Mouse (Mus musculus) intestine, embryonic 16.5 days (tissue): ENCODE results near the gene Ubald1. TPM values are rescaled to one million over a fixed set of nuclear protein-coding genes. Genes with fewer than 3 reads are reported as not detected.

Experiments
- ATAC-seq: fragments of 200-750 bp; cut with Nextera tagmentation; 2 replicates; pipeline ENCODE4 v1.8.0; 2017; ENCODE audit warnings: moderate TSS enrichment, moderate library complexity
- H3K27ac ChIP-seq: fragments of 300-500 bp; sonication (generic); 2 replicates; pipeline ENCODE4 v1.5.1; 2014; ENCODE audit warnings: mild to moderate bottlenecking, low read length
- H3K27me3 ChIP-seq: fragments of 300-500 bp; sonication (generic); replicated peaks from 2 replicates; pipeline ENCODE4 v1.6.1; 2014; ENCODE audit warnings: low read length, control low read depth, mixed read lengths; ENCODE audit not compliant: control insufficient read depth, insufficient read depth
- H3K36me3 ChIP-seq: fragments of 300-500 bp; sonication (generic); 2 replicates; pipeline ENCODE4 v1.6.1; 2014; ENCODE audit warnings: low read length, control low read depth; ENCODE audit not compliant: control insufficient read depth, insufficient read depth
- H3K4me1 ChIP-seq: fragments of 300-500 bp; sonication (generic); 2 replicates; pipeline ENCODE4 v1.6.1; 2014; ENCODE audit warnings: low read length, control low read depth, mixed read lengths; ENCODE audit not compliant: control insufficient read depth, insufficient read depth
- H3K4me2 ChIP-seq: fragments of 300-500 bp; sonication (generic); 2 replicates; pipeline ENCODE4 v1.6.1; 2014; ENCODE audit warnings: low read depth, low read length, control low read depth
- H3K4me3 ChIP-seq: fragments of 300-500 bp; sonication (generic); 2 replicates; pipeline ENCODE4 v1.5.1; 2014; ENCODE audit warnings: mild to moderate bottlenecking, low read length
- H3K9ac ChIP-seq: fragments of 300-500 bp; sonication (generic); 2 replicates; pipeline ENCODE4 v1.6.1; 2014; ENCODE audit warnings: low read depth, low read length
- H3K9me3 ChIP-seq: fragments of 300-500 bp; sonication (generic); 2 replicates; pipeline ENCODE4 v1.6.1; 2016; ENCODE audit warnings: low read length, control low read depth; ENCODE audit not compliant: control insufficient read depth
- WGBS: fragments of 180-500 bp; shearing (Covaris S2); extraction: QIAGEN DNeasy Blood & Tissue Kit; methylation state at CpG from one replicate; pipeline ENCODE4 v1.1.7; 2014; 5-methylcytosine and 5-hydroxymethylcytosine counted together
- polyA plus RNA-seq: library from polyadenylated mRNA; unstranded; fragments of >200 nt; fragmentation: Nextera tagmentation; extraction: Ambion mirVana; gene quantifications from 2 replicates; pipeline ENCODE4 v1.2.1, GENCODE M21; 2015

The Ubald1 gene
- polyA plus RNA-seq, 1 experiment from 2014 or later: 33.7 TPM

GRCm38 (mm10) chr16:4903491-4904102, 23.5 kb upstream of the Ubald1 start:
- no peak overlapping the region for H3K4me3 ChIP-seq
- no peak overlapping the region for H3K4me2 ChIP-seq
- peaks cover 25% of the 10 kb centered on the region for H3K4me1 ChIP-seq
- peaks cover 6% of the 10 kb centered on the region; the same call in 1 of the 2 replicates for H3K36me3 ChIP-seq
- no peaks in the 10 kb centered on the region for H3K27me3 ChIP-seq
- no peaks in the 10 kb centered on the region for H3K9me3 ChIP-seq
- peak; percentile 69 for ATAC-seq
- no peak overlapping the region for H3K27ac ChIP-seq
- WGBS: 61% methylated on average over 6 of the region's 6 CpGs
- no peak overlapping the region for H3K9ac ChIP-seq

GRCm38 (mm10) chr16:4902390-4902789, 22.3 kb upstream of the Ubald1 start:
- Histone ChIP-seq H3K4me3 (no peak overlapping the region), H3K27ac (no peak overlapping the region), H3K4me1 (peaks cover 27% of the 10 kb centered on the region), H3K9ac (no peak overlapping the region), H3K27me3 (no peaks in the 10 kb centered on the region), H3K4me2 (no peak overlapping the region), H3K9me3 (no peaks in the 10 kb centered on the region), H3K36me3 (0 out of 2 replicates have a peak, but pooled peaks cover 3% of the 10 kb centered on the region)
- WGBS: 81% methylated on average over 2 of the region's 2 CpGs
- no peak for ATAC-seq

- WGBS: 64% methylated on average over 7 of the region's 7 CpGs
- H3K27ac ChIP-seq: no peak overlapping the region
- H3K4me2 ChIP-seq: no peak overlapping the region
- H3K9ac ChIP-seq: no peak overlapping the region
- peaks cover 32% of the 10 kb centered on the region for H3K4me1 ChIP-seq
- H3K36me3 ChIP-seq: no peaks in the 10 kb centered on the region
- ATAC-seq: no peak
- no peaks in the 10 kb centered on the region for H3K27me3 ChIP-seq
- no peaks in the 10 kb centered on the region for H3K9me3 ChIP-seq
- no peak overlapping the region for H3K4me3 ChIP-seq
Observed at GRCm38 (mm10) chr16:4901167-4901566, 21.1 kb upstream of the Ubald1 start.

- ATAC-seq: no peak
- H3K9ac ChIP-seq: no peak overlapping the region
- H3K4me1 ChIP-seq: peaks cover 30% of the 10 kb centered on the region
- H3K4me2 ChIP-seq: no peak overlapping the region
- H3K27me3 ChIP-seq: no peaks in the 10 kb centered on the region
- 57% methylated on average over 2 of the region's 2 CpGs for WGBS
- H3K27ac ChIP-seq: no peak overlapping the region
- no peaks in the 10 kb centered on the region for H3K9me3 ChIP-seq
- H3K4me3 ChIP-seq: no peak overlapping the region
- H3K36me3 ChIP-seq: no peaks in the 10 kb centered on the region
Observed at GRCm38 (mm10) chr16:4899711-4900110, 19.6 kb upstream of the Ubald1 start.

- Histone ChIP-seq H3K4me1 (peaks cover 28% of the 10 kb centered on the region), H3K36me3 (no peaks in the 10 kb centered on the region), H3K4me2 (no peak overlapping the region), H3K4me3 (no peak overlapping the region), H3K9me3 (no peaks in the 10 kb centered on the region), H3K27me3 (no peaks in the 10 kb centered on the region), H3K9ac (no peak overlapping the region), H3K27ac (no peak overlapping the region)
- 84% methylated on average over 6 of the region's 6 CpGs for WGBS
- no peak for ATAC-seq
Observed at GRCm38 (mm10) chr16:4898881-4899280, 18.8 kb upstream of the Ubald1 start.

GRCm38 (mm10) chr16:4897146-4897730, 17.1 kb upstream of the Ubald1 start:
- no peak overlapping the region for H3K4me2 ChIP-seq
- H3K4me1 ChIP-seq: peaks cover 21% of the 10 kb centered on the region
- WGBS: 65% methylated on average over 7 of the region's 7 CpGs
- peak; percentile 36; the same call in 1 of the 2 replicates for ATAC-seq
- no peaks in the 10 kb centered on the region for H3K36me3 ChIP-seq
- H3K27ac ChIP-seq: peak overlapping the region; percentile 39; the same call in 1 of the 2 replicates
- no peaks in the 10 kb centered on the region for H3K9me3 ChIP-seq
- no peaks in the 10 kb centered on the region for H3K27me3 ChIP-seq
- no peak overlapping the region for H3K4me3 ChIP-seq
- H3K9ac ChIP-seq: no peak overlapping the region

- Histone ChIP-seq H3K9ac (no peak overlapping the region), H3K36me3 (no peaks in the 10 kb centered on the region), H3K4me1 (peaks cover 21% of the 10 kb centered on the region), H3K4me2 (no peak overlapping the region), H3K27ac (peak overlapping the region; percentile 52), H3K4me3 (no peak overlapping the region), H3K9me3 (no peaks in the 10 kb centered on the region), H3K27me3 (no peaks in the 10 kb centered on the region)
- peak; percentile 92 for ATAC-seq
- 67% methylated on average over 5 of the region's 5 CpGs for WGBS
Observed at GRCm38 (mm10) chr16:4896249-4897027, 16.3 kb upstream of the Ubald1 start.

- Histone ChIP-seq H3K9me3 (no peaks in the 10 kb centered on the region), H3K4me3 (no peak overlapping the region), H3K27ac (no peak overlapping the region), H3K4me1 (peaks cover 21% of the 10 kb centered on the region), H3K36me3 (no peaks in the 10 kb centered on the region), H3K4me2 (no peak overlapping the region), H3K27me3 (no peaks in the 10 kb centered on the region), H3K9ac (no peak overlapping the region)
- ATAC-seq: no peak
- 87% methylated on average over 7 of the region's 7 CpGs for WGBS
Observed at GRCm38 (mm10) chr16:4894201-4894908, 14.2 kb upstream of the Ubald1 start.

- Histone ChIP-seq H3K27me3 (no peaks in the 10 kb centered on the region), H3K27ac (no peak overlapping the region), H3K9ac (no peak overlapping the region), H3K4me1 (peaks cover 25% of the 10 kb centered on the region), H3K4me2 (no peak overlapping the region), H3K9me3 (no peaks in the 10 kb centered on the region), H3K36me3 (no peaks in the 10 kb centered on the region), H3K4me3 (no peak overlapping the region)
- ATAC-seq: no peak
- WGBS: 83% methylated on average over 6 of the region's 6 CpGs
Observed at GRCm38 (mm10) chr16:4892171-4892570, 12.1 kb upstream of the Ubald1 start.
